Mouse (Mus musculus) midbrain, embryonic 14.5 days (tissue): ENCODE results near the gene Elf5. TPM values are rescaled to one million over a fixed set of nuclear protein-coding genes. Genes with fewer than 3 reads are reported as not detected.

ENCODE experiments used
- ATAC-seq: fragments of 200-750 bp; cut with Nextera tagmentation; 2 replicates; pipeline ENCODE4 v1.8.0; 2017; ENCODE audit warnings: moderate number of reproducible peaks, moderate library complexity; ENCODE audit not compliant: low FRiP score, low TSS enrichment
- DNase-seq: peaks from one replicate; pipeline ENCODE4 v3.0.0-alpha.2; 2015
- H3K27ac ChIP-seq: fragments of 300-500 bp; sonication (generic); replicated peaks from 2 replicates; pipeline ENCODE4 v1.5.1; 2014; ENCODE audit warnings: mild to moderate bottlenecking, low read depth, low read length, moderate library complexity
- H3K27me3 ChIP-seq: fragments of 300-500 bp; sonication (generic); 2 replicates; pipeline ENCODE4 v1.6.1; 2014; ENCODE audit warnings: low read length, control low read depth, mixed read lengths; ENCODE audit not compliant: control insufficient read depth, insufficient read depth
- H3K36me3 ChIP-seq: fragments of 300-500 bp; sonication (generic); 2 replicates; pipeline ENCODE4 v1.6.1; 2014; ENCODE audit warnings: low read length, control low read depth; ENCODE audit not compliant: control insufficient read depth, insufficient read depth
- H3K4me1 ChIP-seq: fragments of 300-500 bp; sonication (generic); 2 replicates; pipeline ENCODE4 v1.6.1; 2014; ENCODE audit warnings: mild to moderate bottlenecking, antibody characterized with exemption, low read length, control low read depth; ENCODE audit not compliant: control insufficient read depth, insufficient read depth
- H3K4me2 ChIP-seq: fragments of 300-500 bp; sonication (generic); 2 replicates; pipeline ENCODE4 v1.6.1; 2014; ENCODE audit warnings: mild to moderate bottlenecking, low read length, moderate library complexity
- H3K4me3 ChIP-seq: fragments of 300-500 bp; sonication (generic); replicated peaks from 2 replicates; pipeline ENCODE4 v1.5.1; 2014; ENCODE audit warnings: low read depth, low read length
- H3K9ac ChIP-seq: fragments of 300-500 bp; sonication (generic); replicated peaks from 2 replicates; pipeline ENCODE4 v1.6.1; 2014; ENCODE audit warnings: mild to moderate bottlenecking, low read length, moderate library complexity
- H3K9me3 ChIP-seq: fragments of 300-500 bp; sonication (generic); 2 replicates; pipeline ENCODE4 v1.6.1; 2016; ENCODE audit warnings: low read length, control low read depth, mixed read lengths; ENCODE audit not compliant: control insufficient read depth
- WGBS: fragments of 180-500 bp; shearing (Covaris S2); extraction: QIAGEN DNeasy Blood & Tissue Kit; methylation state at CpG from one replicate; pipeline ENCODE4 v1.1.7; 2014; 5-methylcytosine and 5-hydroxymethylcytosine counted together
- polyA plus RNA-seq: library from polyadenylated mRNA; unstranded; fragments of >200 nt; fragmentation: Nextera tagmentation; extraction: Ambion mirVana; gene quantifications from 2 replicates; pipeline ENCODE4 v1.2.1, GENCODE M21; 2014

Gene Elf5
- polyA plus RNA-seq, 1 experiment from 2014 or later = not detected

- no peak overlapping the region for H3K27ac ChIP-seq
- ATAC-seq (no peak), DNase-seq (peak; percentile 85)
- 10% methylated on average over 12 of the region's 12 CpGs for WGBS
- 0 out of 2 replicates have a peak, but pooled peaks cover 4% of the 10 kb centered on the region for H3K4me1 ChIP-seq
- no peaks in the 10 kb centered on the region for H3K9me3 ChIP-seq
- peak overlapping the region; percentile 28 for H3K4me2 ChIP-seq
- H3K9ac ChIP-seq = no peak overlapping the region
- H3K36me3 ChIP-seq = no peaks in the 10 kb centered on the region
- no peak overlapping the region for H3K4me3 ChIP-seq
- no peaks in the 10 kb centered on the region for H3K27me3 ChIP-seq
These were observed 13.0 kb downstream of the Elf5 start for GRCm38 (mm10) chr2:103424349-103425026.

- DNase-seq (no peak), ATAC-seq (no peak)
- H3K27me3 ChIP-seq = no peaks in the 10 kb centered on the region
- no peak overlapping the region for H3K9ac ChIP-seq
- H3K9me3 ChIP-seq = no peaks in the 10 kb centered on the region
- H3K27ac ChIP-seq = no peak overlapping the region
- H3K4me2 ChIP-seq = no peak overlapping the region
- WGBS = 85% methylated on average over 11 of the region's 11 CpGs
- H3K36me3 ChIP-seq = no peaks in the 10 kb centered on the region
- 0 out of 2 replicates have a peak, but pooled peaks cover 4% of the 10 kb centered on the region for H3K4me1 ChIP-seq
- H3K4me3 ChIP-seq = no peak overlapping the region
These were observed 14.1 kb downstream of the Elf5 start for GRCm38 (mm10) chr2:103425456-103426063.

- 0 out of 2 replicates have a peak, but pooled peaks cover 4% of the 10 kb centered on the region for H3K4me1 ChIP-seq
- H3K27me3 ChIP-seq = no peaks in the 10 kb centered on the region
- WGBS = 88% methylated on average over 3 of the region's 3 CpGs
- H3K4me2 ChIP-seq = no peak overlapping the region
- H3K27ac ChIP-seq = no peak overlapping the region
- no peaks in the 10 kb centered on the region for H3K9me3 ChIP-seq
- H3K4me3 ChIP-seq = no peak overlapping the region
- H3K36me3 ChIP-seq = no peaks in the 10 kb centered on the region
- H3K9ac ChIP-seq = no peak overlapping the region
- DNase-seq (no peak), ATAC-seq (no peak)
These were observed 16.9 kb downstream of the Elf5 start for GRCm38 (mm10) chr2:103428356-103428755.

- 41% methylated on average over 1 of the region's 1 CpGs for WGBS
- Histone ChIP-seq H3K9me3 (no peaks in the 10 kb centered on the region), H3K4me1 (no peaks in the 10 kb centered on the region), H3K36me3 (no peaks in the 10 kb centered on the region), H3K27ac (no peak overlapping the region), H3K4me2 (no peak overlapping the region), H3K4me3 (no peak overlapping the region), H3K27me3 (no peaks in the 10 kb centered on the region), H3K9ac (no peak overlapping the region)
- no peak for DNase-seq
- no peak for ATAC-seq
These were observed 19.2 kb downstream of the Elf5 start for GRCm38 (mm10) chr2:103430712-103431111.

DNA sequence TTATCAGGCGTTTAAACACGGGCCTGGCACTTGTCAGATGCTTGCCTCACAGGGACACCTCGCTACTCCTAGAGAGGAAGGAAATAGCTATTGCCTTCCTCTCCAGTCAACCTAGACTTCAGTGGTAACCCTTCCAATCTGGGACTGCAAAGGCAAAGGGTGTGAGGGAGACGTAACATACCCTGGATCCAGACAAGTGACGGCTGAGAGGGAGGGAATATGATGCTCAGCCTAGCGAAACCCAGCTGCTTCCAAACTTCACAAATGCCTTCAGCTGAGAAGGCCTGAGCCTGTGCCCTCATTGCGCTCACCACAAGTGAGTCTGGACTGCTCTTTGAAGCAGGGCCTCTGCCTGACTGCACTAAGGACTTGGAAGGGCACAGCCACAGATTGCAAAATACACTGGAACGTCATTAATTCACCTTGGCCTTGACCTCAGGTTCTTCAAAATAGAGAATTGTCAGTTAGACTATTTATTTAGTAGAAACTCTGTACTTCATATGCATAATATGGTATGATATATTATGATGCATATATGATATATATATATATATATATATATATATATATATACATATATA lies 21.3 kb downstream of the Elf5 start:
- Histone ChIP-seq H3K27me3 (no peaks in the 10 kb centered on the region), H3K27ac (no peak overlapping the region), H3K9ac (no peak overlapping the region), H3K36me3 (no peaks in the 10 kb centered on the region), H3K4me2 (no peak overlapping the region), H3K4me3 (no peak overlapping the region), H3K9me3 (no peaks in the 10 kb centered on the region), H3K4me1 (no peaks in the 10 kb centered on the region)
- DNase-seq = no peak
- no peak for ATAC-seq
- 77% methylated on average over 8 of the region's 8 CpGs for WGBS

DNA sequence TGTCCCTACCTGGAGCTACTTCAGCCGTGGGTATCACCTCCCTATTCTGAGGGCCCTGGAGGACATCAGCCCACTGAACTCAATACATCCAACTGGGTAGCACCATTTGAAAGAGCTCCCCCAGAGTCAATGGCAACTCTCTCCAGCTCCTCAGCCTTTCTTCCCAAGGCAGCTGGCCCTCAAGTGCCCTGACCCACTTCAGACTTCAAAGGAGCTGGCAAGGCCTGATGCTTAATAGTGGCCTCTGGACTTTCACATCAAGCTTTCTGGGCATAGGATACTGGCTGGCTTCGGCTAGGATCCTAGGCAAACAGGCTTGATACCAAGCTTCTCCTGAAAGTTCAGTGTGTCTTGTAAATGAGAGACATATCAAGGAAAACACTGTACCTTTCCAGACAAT lies 23.6 kb downstream of the Elf5 start:
- Histone ChIP-seq H3K36me3 (no peaks in the 10 kb centered on the region), H3K4me2 (no peak overlapping the region), H3K27me3 (no peaks in the 10 kb centered on the region), H3K4me3 (no peak overlapping the region), H3K9ac (no peak overlapping the region), H3K9me3 (no peaks in the 10 kb centered on the region), H3K4me1 (no peaks in the 10 kb centered on the region), H3K27ac (no peak overlapping the region)
- ATAC-seq = no peak
- WGBS = 91% methylated on average over 2 of the region's 2 CpGs
- no peak for DNase-seq

DNA sequence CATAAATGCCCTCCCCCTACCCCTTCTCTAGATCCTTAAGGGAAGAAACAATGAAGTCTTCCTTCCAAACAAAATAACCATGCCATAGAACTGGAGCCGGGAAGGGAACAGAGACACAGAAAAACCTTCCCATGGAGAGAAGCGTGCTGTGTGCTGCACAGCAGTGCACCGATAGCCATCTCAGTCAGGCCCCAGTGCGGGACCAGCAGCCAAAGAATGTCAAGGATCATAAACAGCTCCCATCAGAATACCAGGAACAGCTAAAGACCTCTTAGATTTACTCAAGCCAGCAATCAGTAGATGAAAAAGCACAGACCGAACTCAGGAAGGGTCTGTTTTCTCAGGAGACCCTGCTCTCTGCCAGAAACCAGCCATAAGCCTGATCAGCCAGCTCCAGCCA lies 25.0 kb downstream of the Elf5 start:
- H3K4me3 ChIP-seq = no peak overlapping the region
- no peak overlapping the region for H3K9ac ChIP-seq
- no peaks in the 10 kb centered on the region for H3K27me3 ChIP-seq
- no peak overlapping the region for H3K27ac ChIP-seq
- no peak for ATAC-seq
- no peaks in the 10 kb centered on the region for H3K36me3 ChIP-seq
- no peak overlapping the region for H3K4me2 ChIP-seq
- DNase-seq = no peak
- no peaks in the 10 kb centered on the region for H3K4me1 ChIP-seq
- H3K9me3 ChIP-seq = no peaks in the 10 kb centered on the region
- 70% methylated on average over 5 of the region's 5 CpGs for WGBS

GRCm38 (mm10) chr2:103439071-103439622 lies 27.7 kb downstream of the Elf5 start:
- no peak for DNase-seq
- H3K4me1 ChIP-seq = no peaks in the 10 kb centered on the region

More at GRCm38 (mm10) chr2:103439071-103439622, 27.7 kb downstream of the Elf5 start:
- Histone ChIP-seq H3K9ac (no peak overlapping the region), H3K36me3 (no peaks in the 10 kb centered on the region), H3K27me3 (no peaks in the 10 kb centered on the region), H3K4me3 (no peak overlapping the region), H3K9me3 (no peaks in the 10 kb centered on the region), H3K4me2 (no peak overlapping the region), H3K27ac (no peak overlapping the region)
- no peak for ATAC-seq
- WGBS = 92% methylated on average over 11 of the region's 11 CpGs
